Mouse (Mus musculus): ENCODE results near the gene Evpl.

The Evpl gene

DNA sequence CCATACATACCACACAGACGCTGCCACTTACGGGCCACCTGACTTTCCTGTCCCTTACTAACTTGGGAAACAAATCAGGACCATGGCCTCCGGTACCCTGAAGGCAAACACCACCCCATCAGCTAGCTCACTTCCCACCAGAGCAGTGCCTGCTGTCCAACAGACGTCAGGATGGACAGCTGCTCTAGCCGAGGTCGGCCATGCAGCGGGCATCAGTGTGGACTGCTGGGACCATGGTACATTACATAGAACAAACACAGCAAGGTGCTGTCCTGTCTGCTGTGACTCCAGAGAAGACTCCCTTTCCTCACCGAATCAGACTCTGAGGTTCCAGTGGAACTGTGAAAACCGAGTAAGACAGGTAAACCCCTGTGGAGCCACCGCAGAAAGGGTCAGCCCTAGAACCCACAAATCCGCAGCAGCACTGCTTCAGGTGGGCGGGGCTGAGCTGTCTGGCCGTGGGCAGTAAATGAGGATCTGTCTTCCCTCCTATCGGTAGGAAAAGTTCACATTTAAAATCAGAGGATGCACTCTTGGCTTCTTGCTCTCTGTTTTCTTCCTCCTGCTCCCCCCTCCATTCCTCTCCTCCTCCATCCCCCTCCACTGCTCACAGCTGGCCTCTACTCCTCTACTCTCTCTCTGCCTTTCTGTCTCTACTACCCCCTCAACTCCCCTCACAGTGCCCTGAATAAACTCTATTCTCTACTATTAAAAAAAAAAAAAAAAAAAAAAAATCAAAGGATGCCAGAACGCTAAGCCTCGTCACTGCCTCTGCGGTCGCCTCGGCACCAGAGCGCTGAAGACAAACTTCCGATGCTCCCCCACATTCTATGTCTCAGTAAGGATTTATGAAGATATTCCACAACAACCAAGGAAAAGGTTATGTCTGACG is 17.5 kb upstream of the Evpl start:
- no peak for DNase-seq (ENCODE audit: low spot score in 2 of 2)

DNA sequence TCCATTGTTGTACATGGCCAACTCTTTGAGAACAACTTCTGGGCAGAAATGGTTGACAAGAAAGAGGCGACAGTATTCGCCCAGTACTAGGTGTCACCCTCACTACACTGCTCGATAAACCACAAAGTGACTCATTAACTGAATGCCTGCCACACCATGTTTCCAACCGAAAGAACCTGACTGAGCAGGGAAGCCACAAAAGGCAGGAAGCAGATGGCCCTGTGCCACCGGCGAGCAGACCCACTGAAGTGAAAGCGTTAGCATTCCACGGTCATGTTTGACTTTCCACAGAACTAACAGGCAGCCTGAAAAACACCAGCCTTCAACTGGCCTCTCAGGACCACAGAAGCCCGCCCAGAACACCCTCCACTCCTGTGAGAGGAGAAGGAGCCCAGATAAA is 16.8 kb upstream of the Evpl start:
- no peak for DNase-seq (ENCODE audit: low spot score in 2 of 2)

DNA sequence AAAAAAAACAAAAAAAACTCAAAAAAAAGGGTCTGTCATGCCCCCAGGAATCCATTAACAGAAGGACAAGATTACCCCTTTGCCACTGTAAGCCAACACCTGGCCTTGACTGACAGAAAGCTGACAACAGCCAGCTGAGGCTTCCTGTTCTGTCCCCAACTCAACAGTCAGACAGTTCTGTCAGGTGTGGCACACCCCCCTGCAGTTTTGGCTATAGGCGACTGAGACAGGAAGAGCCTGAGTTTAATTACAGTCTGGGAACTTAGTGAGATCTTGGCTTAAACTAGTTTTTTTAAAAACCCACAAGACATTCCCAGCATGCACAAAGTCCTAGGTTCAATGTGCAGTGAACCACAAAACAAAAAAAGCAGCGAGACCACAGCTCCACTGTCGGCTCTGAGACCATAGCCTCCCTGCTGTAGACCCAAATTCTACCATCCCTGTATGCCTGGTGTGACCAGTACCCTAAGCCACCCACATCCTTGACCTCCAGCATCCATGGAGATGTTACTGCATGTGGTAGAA is 15.3 kb upstream of the Evpl start:
- no peak for DNase-seq (ENCODE audit: low spot score in 2 of 2)

DNA sequence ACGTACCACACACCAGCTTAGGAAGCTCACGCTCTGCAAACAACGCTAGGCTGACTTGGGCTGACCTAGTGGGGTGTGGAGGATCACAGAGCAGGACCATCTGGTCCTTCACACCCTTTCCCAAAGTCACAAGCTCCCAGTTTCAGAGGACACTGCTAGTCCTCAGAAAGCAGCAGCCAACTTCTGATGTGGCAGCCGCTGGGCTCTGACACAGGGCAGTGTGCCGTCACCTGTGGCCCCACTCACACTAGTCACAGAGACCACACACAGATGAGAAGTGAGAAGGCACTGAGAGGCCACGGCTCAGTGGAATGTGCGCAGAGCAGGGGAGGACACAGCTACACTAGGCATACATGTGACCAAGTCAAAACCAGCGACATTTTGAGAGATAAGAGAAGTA is 13.0 kb upstream of the Evpl start:
- DNase-seq (ENCODE audit: low spot score in 2 of 2) = no peak

DNA sequence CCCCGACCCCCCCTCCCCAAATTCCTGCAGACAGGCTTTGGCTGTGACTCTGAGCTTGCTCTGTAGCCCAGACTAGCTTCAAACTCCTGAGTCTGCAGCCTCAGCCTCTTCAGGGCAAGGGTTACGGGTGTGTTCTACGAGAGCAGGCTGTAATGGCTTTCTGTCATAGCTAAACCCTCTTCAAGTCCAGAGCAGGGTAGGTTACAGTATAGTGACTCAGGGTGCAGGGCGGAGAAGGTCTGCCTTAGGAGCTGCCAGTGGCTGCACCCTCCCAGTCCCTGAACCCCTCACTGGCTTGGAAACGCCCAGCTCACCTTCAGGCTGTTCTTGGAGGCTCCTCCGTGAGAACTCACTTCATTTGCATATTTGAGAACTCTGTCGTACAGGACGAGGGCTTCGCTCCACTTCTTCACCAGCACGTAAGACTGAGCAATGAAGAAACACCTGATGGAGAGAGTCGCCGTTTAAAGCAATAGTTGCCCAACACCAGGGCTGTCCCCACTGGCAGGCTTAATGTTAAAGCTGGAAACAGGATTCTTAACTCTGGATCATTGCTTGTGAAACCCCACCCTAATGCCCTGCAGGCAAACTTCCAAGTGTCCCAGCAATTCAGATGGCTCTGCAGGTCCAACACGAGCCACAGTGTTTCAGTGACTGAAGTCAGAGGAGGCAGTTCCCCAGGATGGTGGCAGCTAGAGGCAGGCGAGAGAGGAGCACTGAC is 9.8 kb upstream of the Evpl start:
- DNase-seq (ENCODE audit: low spot score in 2 of 2) = no peak

DNA sequence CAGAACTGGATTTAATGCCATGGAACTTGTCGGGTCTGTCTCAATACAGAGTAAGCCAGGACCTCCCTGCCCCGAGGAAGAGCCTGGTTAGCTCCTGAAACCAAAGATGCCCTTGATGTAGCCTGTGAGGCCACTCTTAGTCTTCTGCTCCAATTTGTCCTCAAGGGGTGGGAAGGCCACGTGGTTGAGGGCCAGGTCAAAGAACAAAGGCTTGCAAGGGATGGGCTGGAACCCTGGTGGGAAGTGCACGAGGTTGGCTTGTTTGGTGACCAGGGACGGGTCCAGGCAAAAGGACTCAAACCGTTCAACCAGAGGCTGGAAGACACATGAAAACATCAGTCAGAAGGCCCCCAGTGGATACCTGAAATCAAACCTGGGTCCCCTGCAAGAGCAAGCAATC is 7.7 kb upstream of the Evpl start:
- DNase-seq (ENCODE audit: low spot score in 2 of 2) = no peak

DNA sequence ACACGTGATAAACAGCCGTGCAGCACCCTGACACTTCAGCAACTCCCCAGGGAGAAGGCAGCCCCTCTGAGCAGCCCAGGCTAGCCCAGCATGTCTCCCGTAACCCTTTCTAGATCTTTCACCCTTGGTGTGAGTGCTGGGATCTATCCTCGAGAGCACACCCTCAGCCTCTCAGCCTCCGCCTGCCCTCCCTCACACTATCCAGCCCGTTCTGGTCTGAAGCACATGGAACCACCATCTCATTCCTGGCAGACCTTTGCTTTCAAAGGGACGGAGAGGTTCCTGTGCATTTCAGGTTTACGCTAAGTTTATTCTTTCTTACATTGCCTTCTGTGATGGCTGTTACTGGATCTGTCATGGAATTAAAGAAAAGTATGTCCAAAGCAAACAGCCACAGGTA is 6.7 kb upstream of the Evpl start:
- DNase-seq (ENCODE audit: low spot score in 2 of 2) = no peak

DNA sequence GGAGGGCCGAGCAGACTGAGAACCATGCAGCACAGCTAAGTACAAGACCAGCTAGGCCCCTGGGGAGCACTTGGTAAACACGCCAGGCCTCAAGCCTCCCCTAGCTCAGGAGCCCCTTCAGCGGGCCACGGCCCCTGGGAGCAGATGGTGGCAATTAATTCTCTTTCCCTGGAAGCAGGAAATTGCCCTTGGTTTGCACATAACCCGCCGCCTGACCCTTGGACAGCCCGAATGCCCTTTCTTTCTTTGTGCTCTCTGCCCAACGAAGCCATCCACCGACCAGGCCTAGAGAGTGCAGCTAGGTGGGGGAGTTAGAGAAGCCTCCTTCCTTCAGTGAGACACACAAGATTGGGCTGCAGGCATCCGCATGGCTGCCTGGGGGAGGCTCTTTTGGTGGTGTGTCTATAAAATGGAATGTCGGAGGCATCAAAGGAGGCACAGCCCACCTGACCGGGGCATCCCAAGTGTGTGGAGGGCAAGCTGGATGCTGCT is 3.9 kb upstream of the Evpl start:
- no peak for DNase-seq (ENCODE audit: low spot score in 2 of 2)

DNA sequence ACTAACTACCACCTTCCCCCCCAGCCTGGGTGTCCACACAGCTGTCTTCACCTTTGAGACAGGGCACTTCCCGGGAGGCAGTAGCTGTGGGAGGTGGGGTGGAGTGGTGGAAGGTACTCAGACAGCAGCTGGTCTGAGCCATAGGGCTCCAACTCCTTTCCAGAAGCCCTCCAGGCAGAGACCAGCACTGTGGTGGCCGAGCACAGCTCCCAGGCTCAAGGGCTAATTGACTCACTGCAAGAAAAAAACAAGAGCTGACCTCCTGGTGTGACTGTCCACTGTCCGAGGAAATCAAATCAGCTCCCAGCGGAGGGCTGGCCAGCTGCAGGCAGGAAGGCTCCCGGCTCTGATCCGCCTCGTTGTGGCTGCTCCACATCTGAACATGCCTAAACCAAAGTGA is 1.9 kb upstream of the Evpl start:
- DNase-seq (ENCODE audit: low spot score in 2 of 2) = no peak

DNA sequence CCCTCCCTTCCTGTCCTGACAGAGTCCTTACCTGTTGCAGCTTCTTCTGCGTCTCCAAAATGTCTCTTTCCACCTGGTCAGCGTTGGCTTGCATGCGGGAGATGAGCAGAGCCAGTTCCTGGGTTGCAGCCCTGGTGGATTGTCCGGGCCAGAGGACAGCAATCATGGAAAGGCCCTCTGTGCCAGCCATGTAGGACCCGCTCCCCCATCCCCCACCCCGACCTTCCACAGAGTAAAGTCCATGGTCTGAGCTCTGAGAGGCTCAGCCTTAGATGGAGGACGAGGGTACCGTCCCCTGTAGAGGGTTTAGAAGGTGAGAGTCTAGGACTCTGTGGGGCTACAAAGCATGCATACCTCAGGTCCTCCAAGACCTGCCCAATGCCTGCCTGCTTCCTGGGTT is 3.0 kb downstream of the Evpl start:
- no peak for DNase-seq (ENCODE audit: low spot score in 2 of 2)

DNA sequence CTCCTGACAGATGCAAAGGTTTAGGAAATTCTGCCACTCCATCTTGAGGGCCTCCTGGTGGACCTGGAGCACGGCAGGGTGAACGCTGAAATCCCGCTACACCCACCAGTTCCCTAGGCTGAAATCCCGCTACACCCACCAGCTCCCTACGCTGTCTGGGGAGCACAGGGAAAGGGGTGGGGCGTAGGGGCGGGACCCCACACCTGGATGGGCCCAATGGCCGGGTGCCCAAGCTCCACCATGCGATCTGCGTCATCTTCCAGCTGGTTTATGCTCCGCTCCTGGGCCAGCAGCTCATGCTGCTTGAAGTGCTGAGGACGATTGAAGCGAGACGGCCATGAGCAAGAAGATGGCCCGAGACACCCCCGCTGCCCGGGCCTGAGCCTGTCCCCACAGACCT is 5.5 kb downstream of the Evpl start:
- no peak for DNase-seq (ENCODE audit: low spot score in 2 of 2)

DNA sequence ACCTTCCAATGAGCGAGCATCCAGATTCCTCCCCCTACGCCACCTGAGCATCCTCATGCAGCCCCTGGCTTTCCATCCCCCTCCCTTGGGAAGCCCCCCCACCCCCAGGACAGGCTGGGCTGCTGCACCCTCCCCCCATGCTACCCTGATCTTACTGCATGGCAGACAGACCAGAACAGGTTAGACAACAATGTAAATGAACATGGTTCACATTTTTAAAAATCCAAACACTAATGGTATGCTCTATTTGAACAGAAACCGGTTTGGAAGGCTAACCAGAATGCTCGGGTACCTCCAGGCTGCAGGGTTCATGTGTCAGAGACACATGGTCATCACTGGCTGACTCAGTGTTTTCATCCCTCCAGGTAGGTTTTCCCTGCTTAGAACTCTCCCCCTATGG is 9.2 kb downstream of the Evpl start:
- DNase-seq (ENCODE audit: low spot score in 2 of 2) = no peak

DNA sequence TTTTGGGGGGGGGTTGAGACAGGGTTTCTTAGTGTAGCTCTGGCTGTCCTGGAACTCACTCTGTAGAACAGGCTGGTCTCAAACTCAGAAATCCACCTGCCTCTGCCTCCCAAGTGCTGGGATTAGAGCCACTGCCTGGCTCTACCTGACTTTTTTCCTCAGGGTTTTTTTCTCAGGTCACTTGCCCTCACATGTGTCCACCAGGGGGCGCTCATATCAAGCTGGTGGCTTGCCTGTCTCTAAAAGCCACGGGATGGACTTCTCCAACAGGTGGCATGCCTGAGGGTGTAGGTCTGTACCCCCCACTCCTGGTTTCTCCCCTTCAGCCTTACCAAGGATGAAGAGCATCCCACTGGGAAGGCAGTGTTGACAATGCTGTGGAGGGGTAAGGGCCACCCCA is 11.5 kb downstream of the Evpl start:
- DNase-seq (ENCODE audit: low spot score in 2 of 2) = peak in 1 of 2 experiments; percentile 66

DNA sequence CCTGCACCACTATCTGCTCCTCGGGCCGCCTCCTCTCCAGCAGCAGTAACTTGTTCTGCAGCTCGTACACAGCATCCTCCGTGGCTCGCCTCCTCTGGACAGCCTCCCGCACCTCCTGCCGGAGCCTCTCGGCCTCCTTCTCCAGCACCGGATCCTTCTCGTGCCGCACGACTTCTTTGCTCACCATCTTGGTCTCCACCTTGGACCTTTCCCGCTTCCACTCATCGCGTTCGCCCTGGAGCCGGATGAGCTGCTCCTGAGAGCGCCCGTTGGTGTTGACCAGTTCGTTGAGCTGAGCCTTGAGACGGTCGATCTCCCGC is 15.2 kb downstream of the Evpl start:
- DNase-seq (ENCODE audit: low spot score in 2 of 2) = no peak

DNA sequence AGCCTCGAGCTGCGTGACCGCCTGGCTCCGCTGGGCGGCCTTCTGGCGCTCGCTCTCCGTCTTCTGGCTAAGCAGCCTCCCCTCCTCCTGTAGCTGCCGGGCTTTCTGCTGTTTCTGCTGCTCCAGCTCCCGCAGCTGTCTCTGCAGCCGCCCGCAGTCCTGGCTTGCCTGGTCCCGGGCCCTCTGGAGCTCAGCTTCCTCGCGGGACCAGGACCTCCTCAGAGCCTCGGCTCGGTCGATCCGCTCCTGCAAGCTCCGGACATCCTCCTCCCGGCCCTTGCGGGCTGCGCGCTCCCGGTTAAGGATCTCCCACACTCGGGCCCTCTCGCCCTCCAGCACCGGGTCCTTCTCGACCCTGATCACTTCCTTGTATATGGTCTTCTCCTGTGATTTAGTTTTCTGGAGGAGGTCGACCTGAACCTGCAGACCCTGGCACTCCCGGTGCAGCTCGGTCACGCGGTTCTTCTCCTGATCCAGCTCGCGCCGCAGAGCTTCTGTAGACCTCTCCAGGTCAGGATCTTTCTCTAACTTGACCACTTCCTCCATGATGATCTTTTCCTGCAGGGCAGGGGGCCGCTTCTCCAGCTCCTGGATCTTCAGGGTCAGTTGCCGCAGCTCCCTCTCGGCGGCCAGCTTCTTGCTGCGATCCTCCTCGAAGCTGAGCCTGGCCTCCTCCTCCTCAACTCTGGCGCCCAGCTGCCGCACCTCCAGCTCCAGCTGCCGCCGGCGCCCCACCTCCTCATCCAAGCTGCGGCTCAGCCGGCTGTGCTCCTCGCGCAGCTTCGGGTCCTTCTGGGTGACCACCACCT is 15.7 kb downstream of the Evpl start:
- peak in 1 of 2 experiments; percentile 23 for DNase-seq (ENCODE audit: low spot score in 2 of 2)

DNA sequence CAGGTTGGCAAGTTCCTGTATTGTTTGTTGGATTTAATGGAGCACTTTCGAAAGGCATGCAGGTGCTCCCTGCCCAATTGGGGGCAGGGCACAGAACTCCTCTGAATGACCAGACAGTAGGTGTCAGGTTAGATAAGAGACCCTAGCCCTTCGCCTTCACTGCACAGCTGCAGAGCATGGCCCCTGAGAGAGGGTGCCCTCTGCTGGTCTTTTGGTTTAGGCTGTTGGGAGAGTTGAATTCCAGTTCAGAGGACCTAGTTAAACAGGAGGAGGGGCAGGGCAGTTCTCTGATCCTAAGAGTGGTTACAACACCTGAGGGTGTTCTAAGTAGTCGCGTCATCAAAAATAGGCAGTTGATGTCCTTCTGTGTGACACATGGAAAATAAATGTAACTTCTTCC is 18.0 kb downstream of the Evpl start:
- peak in 1 of 2 experiments; percentile 44 for DNase-seq (ENCODE audit: low spot score in 2 of 2)

DNA sequence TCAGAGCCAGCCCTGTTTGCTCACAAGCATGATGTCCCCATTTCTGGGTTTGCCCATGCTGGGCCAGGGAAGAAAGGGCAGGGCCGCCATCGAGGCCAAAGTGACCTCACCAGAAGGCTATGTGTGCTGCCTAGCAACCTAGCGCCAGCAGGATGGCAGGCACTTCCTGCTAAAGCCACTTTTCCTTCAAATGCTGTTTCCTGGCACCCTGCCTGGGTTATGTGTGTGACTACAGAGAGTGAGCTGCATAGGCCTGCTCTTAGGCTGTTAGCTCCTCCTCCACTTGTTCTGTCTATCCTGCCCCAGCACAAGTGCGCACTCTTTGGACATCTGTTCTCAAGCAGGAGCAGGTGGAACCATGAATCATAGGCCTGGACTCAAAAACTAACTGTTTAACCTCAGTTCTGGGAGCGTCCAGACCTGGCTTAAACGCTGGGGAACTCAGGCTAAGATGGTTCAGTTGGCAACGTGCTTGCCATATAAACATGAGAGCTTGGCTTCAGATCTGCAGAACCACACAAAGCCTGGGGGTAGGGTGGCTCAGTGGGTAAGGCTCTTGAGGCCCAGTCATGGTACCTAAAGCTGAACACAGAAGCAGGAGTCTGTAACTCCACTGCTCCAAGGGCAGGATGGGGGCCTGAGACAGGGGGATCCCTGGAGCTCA is 19.0 kb downstream of the Evpl start:
- DNase-seq (ENCODE audit: low spot score in 2 of 2) = peak; percentile 46 to 88

DNA sequence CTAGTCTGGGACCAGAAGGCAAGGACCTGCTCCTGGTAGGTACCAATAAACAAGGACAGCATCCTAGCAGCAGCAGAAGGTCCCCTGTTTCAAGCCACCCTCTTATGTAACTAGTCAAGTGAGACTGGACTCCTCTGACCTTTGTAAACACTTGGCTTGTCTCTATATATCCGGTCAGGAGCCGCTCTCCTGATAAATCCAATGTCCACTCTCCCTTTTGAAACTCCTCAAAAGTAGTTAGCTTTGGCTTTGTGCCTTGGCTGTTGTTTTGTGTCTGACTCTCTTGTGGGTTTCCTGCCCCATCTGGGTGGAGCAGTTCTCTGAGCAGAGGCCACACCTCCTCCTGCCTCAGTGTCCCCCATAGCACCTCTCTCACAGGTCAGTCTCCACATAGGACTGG is 19.6 kb downstream of the Evpl start:
- no peak for DNase-seq (ENCODE audit: low spot score in 2 of 2)

DNA sequence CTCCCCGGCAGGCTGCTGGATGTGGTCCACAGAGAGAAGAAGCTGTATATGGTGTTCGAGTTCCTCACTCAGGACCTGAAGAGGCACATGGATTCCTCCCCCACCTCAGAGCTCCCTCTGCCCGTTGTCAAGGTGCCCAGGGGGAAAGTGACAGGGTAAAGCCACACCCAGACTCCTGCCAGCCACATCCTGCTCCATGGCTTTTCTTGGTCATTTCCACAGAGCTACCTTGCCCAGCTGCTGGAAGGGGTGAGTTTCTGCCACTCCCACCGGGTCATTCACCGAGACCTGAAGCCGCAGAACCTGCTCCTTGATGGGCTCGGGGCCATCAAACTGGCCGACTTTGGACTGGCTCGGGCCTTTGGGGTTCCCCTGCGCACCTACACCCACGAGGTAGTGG is 21.3 kb downstream of the Evpl start:
- DNase-seq (ENCODE audit: low spot score in 2 of 2) = no peak

DNA sequence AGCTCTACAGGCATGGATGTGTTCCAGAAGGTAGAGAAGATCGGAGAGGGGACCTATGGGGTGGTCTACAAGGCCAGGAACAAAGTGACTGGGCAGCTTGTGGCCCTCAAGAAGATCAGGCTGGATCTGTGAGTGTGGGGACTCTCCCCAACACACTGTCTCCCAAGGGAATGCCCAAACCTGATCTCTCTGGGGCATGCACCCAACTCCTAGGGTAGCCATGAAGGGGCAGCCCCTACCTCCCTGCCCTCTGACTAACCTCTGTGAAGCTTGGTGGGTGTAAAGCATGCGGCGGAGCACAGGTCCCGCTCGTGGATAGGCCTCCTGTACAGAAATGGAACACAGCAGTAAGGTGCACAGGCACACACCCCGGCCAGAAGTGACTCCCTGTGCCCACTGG is 21.9 kb downstream of the Evpl start:
- no peak for DNase-seq (ENCODE audit: low spot score in 2 of 2)

DNA sequence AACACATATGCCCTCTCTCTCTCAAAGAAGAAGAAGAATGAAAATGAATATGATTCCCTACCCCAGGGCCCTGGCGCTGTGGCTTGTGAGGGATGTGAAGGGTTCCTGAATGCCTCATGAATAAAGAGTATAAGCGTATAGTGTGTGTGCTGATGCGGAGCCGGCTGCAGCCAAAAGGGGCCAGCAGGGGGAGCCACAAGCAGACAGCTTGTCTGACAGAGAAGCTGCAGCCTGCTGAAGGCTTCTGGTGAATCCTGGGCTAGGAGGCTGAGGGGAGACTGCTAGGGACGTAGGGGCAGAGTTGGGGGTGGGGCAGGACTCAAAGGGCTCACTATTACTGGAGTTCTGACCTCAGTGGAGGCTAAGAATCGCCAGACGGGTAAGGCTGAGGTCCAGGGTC is 22.7 kb downstream of the Evpl start:
- DNase-seq (ENCODE audit: low spot score in 2 of 2) = no peak
